Mouse (Mus musculus) MEL (cell line): Measurements from ENCODE around the gene Gm4131. TPM values are rescaled to one million over a fixed set of nuclear protein-coding genes. Genes with fewer than 3 reads are reported as not detected.
"Not testable (repeated sequence)": the region's sequence is repeated elsewhere in the genome, so short reads cannot be mapped to it uniquely, and the experiment has no call there.

Experiments
- DNase-seq: peaks from one replicate; pipeline ENCODE4 v3.0.0; 2011; ENCODE audit warnings: low read depth, low spot score
- H3K27ac ChIP-seq: 2 replicates; pipeline ENCODE4 v1.5.1; 2012; ENCODE audit warnings: low read depth, mild to moderate bottlenecking, control low read depth, low read length, moderate library complexity; ENCODE audit not compliant: control insufficient read depth
- H3K27me3 ChIP-seq, 2 experiments: fragments of 150-350 bp in 1 of 2; sonication (generic) in 1 of 2; 2 replicates each; pipeline ENCODE4 v1.6.1; 2012; ENCODE audit warnings: low read length in 2 of 2, mild to moderate bottlenecking in 2 of 2, improper control_type of control experiment in 1 of 2, moderate library complexity in 1 of 2; ENCODE audit not compliant: insufficient read depth in 2 of 2, control insufficient read depth in 1 of 2
- H3K36me3 ChIP-seq, 2 experiments: 2 replicates each; pipeline ENCODE4 v1.6.1; 2012 to 2014; ENCODE audit warnings: low read length in 2 of 2, improper control_type of control experiment in 1 of 2, inconsistent platforms in 1 of 2, mild to moderate bottlenecking in 1 of 2; ENCODE audit not compliant: insufficient read depth in 2 of 2, control insufficient read depth in 1 of 2
- H3K4me1 ChIP-seq, 2 experiments: fragments of 150-350 bp in 1 of 2; sonication (generic) in 1 of 2; 2 replicates each; pipeline ENCODE4 v1.6.1; 2012; ENCODE audit warnings: low read length in 2 of 2, improper control_type of control experiment in 1 of 2, mild to moderate bottlenecking in 1 of 2; ENCODE audit not compliant: insufficient read depth in 2 of 2, control insufficient read depth in 1 of 2
- H3K4me3 ChIP-seq, 2 experiments: fragments of 150-350 bp in 1 of 2; sonication (generic) in 1 of 2; 2 replicates each; pipeline ENCODE4 v1.5.1; 2012; ENCODE audit warnings: low read depth in 2 of 2, low read length in 2 of 2, mild to moderate bottlenecking in 2 of 2, moderate library complexity in 2 of 2, control low read depth in 1 of 2, improper control_type of control experiment in 1 of 2; ENCODE audit not compliant: control insufficient read depth in 1 of 2, insufficient read depth in 1 of 2
- H3K79me2 ChIP-seq: 2 replicates; pipeline ENCODE4 v1.6.1; 2012; ENCODE audit warnings: mild to moderate bottlenecking, low read length, moderate library complexity; ENCODE audit not compliant: control insufficient read depth, poor library complexity, insufficient read depth
- H3K9ac ChIP-seq: 2 replicates; pipeline ENCODE4 v1.6.1; 2012; ENCODE audit warnings: low read depth, mild to moderate bottlenecking, control low read depth, low read length, moderate library complexity; ENCODE audit not compliant: control insufficient read depth, poor library complexity, severe bottlenecking
- H3K9me3 ChIP-seq: fragments of 150-350 bp; sonication (generic); replicated peaks from 2 replicates; pipeline ENCODE4 v1.6.1; 2012; ENCODE audit warnings: mild to moderate bottlenecking, low read length, improper control_type of control experiment, moderate library complexity; ENCODE audit not compliant: insufficient read depth
- BHLHE40 ChIP-seq: IDR thresholded peaks from 2 replicates; pipeline ENCODE4 v1.6.1; 2012; ENCODE audit warnings: low read depth, mild to moderate bottlenecking, inconsistent platforms, low read length, improper control_type of control experiment, borderline replicate concordance
- CHD2 ChIP-seq: IDR thresholded peaks from 2 replicates; pipeline ENCODE4 v1.6.1; 2011; ENCODE audit warnings: low read length, improper control_type of control experiment
- KAT2A ChIP-seq: conservative IDR thresholded peaks from 2 replicates; pipeline ENCODE4 v1.6.1; 2012; ENCODE audit warnings: low read depth, low read length, improper control_type of control experiment, inconsistent platforms
- MAX ChIP-seq: IDR thresholded peaks from 2 replicates; pipeline ENCODE4 v1.6.1; 2011; ENCODE audit warnings: low read length, improper control_type of control experiment
- MEF2A ChIP-seq: IDR thresholded peaks from 2 replicates; pipeline ENCODE4 v1.6.1; 2014; ENCODE audit warnings: low read depth, mild to moderate bottlenecking, inconsistent platforms, low read length, improper control_type of control experiment; ENCODE audit not compliant: poor library complexity, insufficient replicate concordance, severe bottlenecking; ENCODE audit errors: extremely low read depth
- MYC ChIP-seq: IDR thresholded peaks from 2 replicates; pipeline ENCODE4 v1.6.1; 2011; ENCODE audit warnings: low read depth, mild to moderate bottlenecking, low read length, improper control_type of control experiment, moderate library complexity
- NELFE ChIP-seq: IDR thresholded peaks from 2 replicates; pipeline ENCODE4 v1.6.1; 2011; ENCODE audit warnings: low read depth, low read length, improper control_type of control experiment
- POLR2AphosphoS2 ChIP-seq: IDR thresholded peaks from 2 replicates; pipeline ENCODE4 v1.6.1; 2011; ENCODE audit warnings: low read length, improper control_type of control experiment
- RCOR1 ChIP-seq: IDR thresholded peaks from 2 replicates; pipeline ENCODE4 v1.6.1; 2012; ENCODE audit warnings: low read depth, mild to moderate bottlenecking, inconsistent platforms, low read length, improper control_type of control experiment
- SMC3 ChIP-seq: IDR thresholded peaks from 2 replicates; pipeline ENCODE4 v1.6.1; 2011; ENCODE audit warnings: low read depth, low read length, improper control_type of control experiment
- UBTF ChIP-seq: IDR thresholded peaks from 2 replicates; pipeline ENCODE4 v1.6.1; 2012; ENCODE audit warnings: low read depth, mild to moderate bottlenecking, inconsistent platforms, low read length, improper control_type of control experiment, moderate library complexity, borderline replicate concordance; ENCODE audit not compliant: insufficient read depth
- USF2 ChIP-seq, 2 experiments: IDR thresholded peaks; 2 replicates each; pipeline ENCODE4 v1.6.1; 2011 to 2012; ENCODE audit warnings: improper control_type of control experiment in 2 of 2, low read length in 2 of 2, borderline replicate concordance in 1 of 2, inconsistent platforms in 1 of 2, low read depth in 1 of 2, mild to moderate bottlenecking in 1 of 2; ENCODE audit not compliant: insufficient read depth in 1 of 2
- ZMIZ1 ChIP-seq: IDR thresholded peaks from 2 replicates; pipeline ENCODE4 v1.6.1; 2012; ENCODE audit warnings: low read depth, mild to moderate bottlenecking, inconsistent platforms, low read length, improper control_type of control experiment, moderate library complexity
- ZNF384 ChIP-seq: IDR thresholded peaks from 2 replicates; pipeline ENCODE4 v1.6.1; 2012; ENCODE audit warnings: low read depth, mild to moderate bottlenecking, inconsistent platforms, low read length, improper control_type of control experiment
- polyA plus RNA-seq, 2 experiments: library from polyadenylated mRNA; stranded (reverse) in 1 of 2; unstranded in 1 of 2; fragments of >175 nt in 1 of 2; fragments of >200 nt in 1 of 2; gene quantifications; 2 replicates each; pipeline versions ENCODE4 v1.2.1 to v1.2.4; 2012; ENCODE audit warnings: low replicate concordance in 2 of 2, low read depth in 1 of 2; ENCODE audit not compliant: insufficient read length in 2 of 2, insufficient read depth in 1 of 2, missing spikeins in 1 of 2
- total RNA-seq: library from RNA; depleted of rRNA; stranded (reverse); fragments of 300-350 nt; gene quantifications from 2 replicates; pipeline ENCODE4 v1.2.3, GENCODE M21; 2012; rRNA removed

Gm4131 gene
- total RNA-seq (not detected in 2 replicates), polyA plus RNA-seq (not detected)

GRCm38 (mm10) chr14:62566821-62567220 lies at the start of gene Gm4131:
Gene Gm4131, minus strand, starts transcription at chr14:62566921.
- not testable (repeated sequence) for DNase-seq, H3K4me3 ChIP-seq, H3K79me2 ChIP-seq, H3K27ac ChIP-seq, H3K9ac ChIP-seq, H3K36me3 ChIP-seq, H3K4me1 ChIP-seq, H3K9me3 ChIP-seq, H3K27me3 ChIP-seq

DNA sequence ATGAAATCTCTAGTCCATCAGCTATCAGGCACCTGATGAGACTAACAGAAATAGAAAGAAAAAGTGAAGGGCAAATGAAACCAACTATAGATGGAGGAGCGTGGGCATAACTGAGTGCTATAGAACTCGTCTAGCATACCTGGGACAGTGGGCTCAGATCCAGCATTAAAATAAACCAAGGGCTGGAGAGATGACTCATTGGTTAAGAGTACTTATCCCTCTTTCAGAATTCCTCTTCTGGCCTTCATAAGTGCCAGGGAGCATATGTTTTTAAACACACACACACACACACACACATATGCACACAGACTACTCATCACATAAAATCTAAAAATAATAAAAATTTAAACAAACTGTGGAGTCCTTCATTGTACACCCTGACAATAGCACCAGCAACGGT lies 43.2 kb upstream of the Gm4131 start:
- H3K9me3 ChIP-seq, result no peaks in the 10 kb centered on the region
- TF ChIP-seq NELFE, result no peak
- DNase-seq, result no peak
- no peak overlapping the region for H3K9ac ChIP-seq
- H3K27me3 ChIP-seq, result no peaks in the 10 kb centered on the region
- no peaks in the 10 kb centered on the region for H3K79me2 ChIP-seq
- no peaks in the 10 kb centered on the region for H3K36me3 ChIP-seq
- no peak overlapping the region for H3K27ac ChIP-seq
- H3K4me3 ChIP-seq, result no peak overlapping the region
- H3K4me1 ChIP-seq, result no peaks in the 10 kb centered on the region

- H3K9me3 ChIP-seq, result no peaks in the 10 kb centered on the region
- no peaks in the 10 kb centered on the region for H3K27me3 ChIP-seq
- H3K36me3 ChIP-seq, result no peaks in the 10 kb centered on the region
- no peak overlapping the region for H3K27ac ChIP-seq
- no peaks in the 10 kb centered on the region for H3K79me2 ChIP-seq
- H3K4me1 ChIP-seq, result no peaks in the 10 kb centered on the region
- TF ChIP-seq UBTF, result no peak
- no peak for TF ChIP-seq MYC
- TF ChIP-seq ZMIZ1, result no peak
- no peak for TF ChIP-seq BHLHE40
- TF ChIP-seq RCOR1, result no peak
- no peak for TF ChIP-seq MEF2A
- no peak for TF ChIP-seq ZNF384
- TF ChIP-seq USF2 (IDR thresholded peaks at IDR 0.05; ENCODE audit: borderline replicate concordance in 1 of 2, insufficient read depth in 1 of 2, low read depth in 1 of 2, low read length in 2 of 2), result no peak
- no peak for TF ChIP-seq SMC3
- TF ChIP-seq MAX, result no peak
- TF ChIP-seq CHD2, result no peak
- no peak for TF ChIP-seq POLR2AphosphoS2
- TF ChIP-seq KAT2A, result no peak
- H3K9ac ChIP-seq, result no peak overlapping the region
- H3K4me3 ChIP-seq, result no peak overlapping the region
- no peak for DNase-seq
These were observed 41.1 kb upstream of the Gm4131 start for GRCm38 (mm10) chr14:62607791-62608196.
